Mouse (Mus musculus): ENCODE results near the gene P2ry13.
A peak's percentile ranks its signal among the peaks of the same experiment; 100 is the strongest.

DNA sequence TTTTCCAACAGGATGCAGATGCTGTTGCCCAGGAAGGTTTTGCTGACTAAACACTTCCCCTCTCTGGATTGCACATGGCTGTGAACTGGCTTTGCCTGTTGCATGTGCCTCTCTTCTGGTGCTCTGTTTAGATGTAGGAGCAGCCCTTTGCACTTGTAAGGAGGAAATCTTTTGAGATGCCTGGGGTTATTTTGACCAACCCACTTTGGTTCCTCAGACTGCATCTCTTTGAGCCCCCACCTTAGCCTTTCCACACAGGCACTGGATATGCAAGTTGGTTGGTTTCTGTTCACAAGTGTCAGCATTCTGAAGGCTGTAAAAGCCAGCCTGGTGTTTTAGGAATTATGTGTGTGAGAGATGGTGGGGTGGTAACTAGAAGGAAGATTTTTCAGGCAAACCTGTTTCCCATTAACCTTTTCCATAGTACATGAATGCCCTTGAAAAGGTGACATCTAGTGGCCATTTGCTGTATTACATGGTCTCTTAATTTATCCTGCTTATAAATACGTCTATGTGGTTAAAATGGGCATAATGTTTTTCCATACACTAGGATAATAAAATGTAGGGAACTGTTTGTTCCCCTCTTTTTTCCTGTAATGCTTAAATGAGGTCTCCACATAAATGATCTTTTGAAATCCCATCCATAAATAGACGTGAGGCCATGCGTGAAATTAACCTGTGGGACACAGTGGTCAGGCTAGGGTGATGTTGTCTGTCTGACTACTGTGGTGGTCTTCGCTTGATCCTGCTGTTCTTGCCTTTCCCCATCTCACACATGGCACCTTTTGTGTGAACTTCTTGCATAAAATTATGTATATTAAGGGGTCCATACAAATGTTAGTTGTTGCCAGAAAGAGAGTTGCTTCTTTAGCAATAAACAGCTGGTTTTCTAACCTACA is 1.8 kb downstream of the P2ry13 start:
- TF ChIP-seq SIN3A (IDR thresholded peaks at IDR 0.05; ENCODE audit: low read length) = no peak
- peak; percentile 75 to 91 for TF ChIP-seq CTCF (conservative IDR thresholded peaks at IDR 0.05 in 1 of 2, IDR thresholded peaks at IDR 0.05 in 1 of 2; ENCODE audit: low read depth in 2 of 2, low read length in 2 of 2)
- no peak for TF ChIP-seq POLR2A (IDR thresholded peaks at IDR 0.05; ENCODE audit: low read depth, low read length)
- TF ChIP-seq KAT2A (IDR thresholded peaks at IDR 0.05; ENCODE audit: insufficient replicate concordance, low read length) = no peak
- TF ChIP-seq EP300 (IDR thresholded peaks at IDR 0.05; ENCODE audit: low read length) = no peak
- TF ChIP-seq USF1 (IDR thresholded peaks at IDR 0.05; ENCODE audit: low read depth, low read length) = no peak
- TF ChIP-seq MAFK (IDR thresholded peaks at IDR 0.05; ENCODE audit: insufficient replicate concordance, low read length) = peak; percentile 79
- no peak for TF ChIP-seq MXI1 (IDR thresholded peaks at IDR 0.05; ENCODE audit: low read depth, low read length)
- TF ChIP-seq HCFC1 (IDR thresholded peaks at IDR 0.05; ENCODE audit: low read depth, low read length) = no peak
- no peak for TF ChIP-seq MYC (IDR thresholded peaks at IDR 0.05; ENCODE audit: low read depth, low read length)

Measured in CH12.LX (cell line).